Mouse (Mus musculus) neural tube, embryonic 15.5 days (tissue): ENCODE measurements around the gene Bbof1. TPM values are rescaled to one million over a fixed set of nuclear protein-coding genes. Genes with fewer than 3 reads are reported as not detected.

Experiments
- ATAC-seq: fragments of 200-750 bp; cut with Nextera tagmentation; 2 replicates; pipeline ENCODE4 v1.8.0; 2017; ENCODE audit warnings: mild to moderate bottlenecking, moderate TSS enrichment, moderate library complexity; ENCODE audit not compliant: low FRiP score
- H3K27ac ChIP-seq: fragments of 300-500 bp; sonication (generic); replicated peaks from 2 replicates; pipeline ENCODE4 v1.5.1; 2015; ENCODE audit warnings: mild to moderate bottlenecking, inconsistent platforms
- H3K27me3 ChIP-seq: fragments of 300-500 bp; sonication (generic); replicated peaks from 2 replicates; pipeline ENCODE4 v1.6.1; 2015; ENCODE audit warnings: inconsistent platforms
- H3K36me3 ChIP-seq: fragments of 300-500 bp; sonication (generic); 2 replicates; pipeline ENCODE4 v1.6.1; 2015; ENCODE audit warnings: inconsistent platforms
- H3K4me1 ChIP-seq: fragments of 300-500 bp; sonication (generic); 2 replicates; pipeline ENCODE4 v1.6.1; 2015; ENCODE audit warnings: inconsistent platforms
- H3K4me2 ChIP-seq: fragments of 300-500 bp; sonication (generic); 2 replicates; pipeline ENCODE4 v1.6.1; 2015; ENCODE audit warnings: inconsistent platforms, mild to moderate bottlenecking, moderate library complexity
- H3K4me3 ChIP-seq: fragments of 300-500 bp; sonication (generic); replicated peaks from 2 replicates; pipeline ENCODE4 v1.5.1; 2015; ENCODE audit warnings: mild to moderate bottlenecking, inconsistent platforms
- H3K9ac ChIP-seq: fragments of 300-500 bp; sonication (generic); replicated peaks from 2 replicates; pipeline ENCODE4 v1.6.1; 2015; ENCODE audit warnings: mild to moderate bottlenecking, inconsistent platforms
- H3K9me3 ChIP-seq: fragments of 300-500 bp; sonication (generic); replicated peaks from 2 replicates; pipeline ENCODE4 v1.6.1; 2016; ENCODE audit warnings: inconsistent platforms
- WGBS: fragments of 180-500 bp; shearing (Covaris S2); methylation state at CpG from one replicate; pipeline ENCODE4 v1.1.7; 2015; ENCODE audit warnings: mixed read lengths; 5-methylcytosine and 5-hydroxymethylcytosine counted together
- polyA plus RNA-seq: library from polyadenylated mRNA; unstranded; fragments of >200 nt; fragmentation: Nextera tagmentation; extraction: Ambion mirVana; gene quantifications from 2 replicates; pipeline ENCODE4 v1.2.1, GENCODE M21; 2015

The Bbof1 gene
- polyA plus RNA-seq, 1 experiment from 2014 or later = 5.0 TPM

DNA sequence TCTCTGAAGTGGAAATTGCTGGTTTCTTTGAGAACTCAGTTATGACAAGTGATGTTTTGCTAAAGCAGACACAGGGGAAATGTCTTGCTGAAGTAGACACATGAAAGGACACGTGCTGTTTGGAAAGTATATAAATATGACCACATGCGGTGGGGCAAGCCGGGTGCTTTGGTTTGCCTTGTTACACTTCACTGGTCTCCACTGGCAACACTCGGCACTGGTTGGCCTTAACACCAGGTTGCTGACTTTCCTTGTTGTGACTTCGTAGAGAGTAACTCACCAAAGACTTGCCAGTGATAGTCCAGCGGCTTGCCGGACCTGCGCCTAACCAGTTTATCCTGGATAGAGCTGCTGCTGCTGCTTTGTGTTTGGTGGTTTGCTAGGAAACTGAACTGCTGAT, 20.8 kb upstream of the Bbof1 start:
- H3K27ac ChIP-seq = no peak overlapping the region
- H3K4me2 ChIP-seq = no peak overlapping the region
- no peak overlapping the region for H3K9ac ChIP-seq
- no peaks in the 10 kb centered on the region for H3K4me1 ChIP-seq
- peaks cover 6% of the 10 kb centered on the region for H3K36me3 ChIP-seq
- WGBS = 85% methylated on average over 8 of the region's 8 CpGs
- H3K9me3 ChIP-seq = no peaks in the 10 kb centered on the region
- no peak overlapping the region for H3K4me3 ChIP-seq
- ATAC-seq = no peak
- no peaks in the 10 kb centered on the region for H3K27me3 ChIP-seq

DNA sequence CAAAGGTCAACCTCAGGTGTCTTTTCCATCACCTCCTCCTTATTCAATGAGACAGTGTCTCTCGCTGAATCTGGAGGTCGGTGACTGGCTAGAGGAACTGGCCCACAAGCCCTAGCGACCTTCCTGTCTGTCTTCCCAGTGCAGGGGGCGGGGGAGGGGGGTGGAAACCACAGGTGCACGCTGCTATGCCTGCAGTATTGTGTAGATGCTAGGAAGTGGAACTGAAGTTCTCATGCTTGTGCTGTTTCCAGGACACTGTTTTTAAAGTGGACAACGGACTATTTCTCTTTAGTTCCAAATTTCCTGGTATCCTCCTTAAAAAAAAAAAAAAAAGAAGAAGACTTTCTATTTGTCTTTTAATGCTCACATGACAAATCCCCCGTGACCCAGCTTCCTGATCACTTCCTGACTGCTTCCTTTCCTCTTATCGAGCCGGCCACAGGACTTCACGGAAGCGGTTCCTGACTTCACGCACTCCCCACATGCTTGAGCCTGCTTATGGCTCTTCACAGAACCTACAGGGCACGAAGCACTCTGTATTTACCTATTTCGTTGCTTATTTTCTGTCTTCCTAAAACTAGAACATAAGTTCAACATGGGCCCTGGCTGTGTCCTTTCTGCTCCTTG, 20.0 kb upstream of the Bbof1 start:
- Histone ChIP-seq H3K4me2 (no peak overlapping the region), H3K27ac (no peak overlapping the region), H3K4me3 (no peak overlapping the region), H3K9me3 (no peaks in the 10 kb centered on the region), H3K9ac (no peak overlapping the region), H3K36me3 (peaks cover 6% of the 10 kb centered on the region), H3K27me3 (no peaks in the 10 kb centered on the region), H3K4me1 (no peaks in the 10 kb centered on the region)
- 78% methylated on average over 14 of the region's 14 CpGs for WGBS
- no peak for ATAC-seq

DNA sequence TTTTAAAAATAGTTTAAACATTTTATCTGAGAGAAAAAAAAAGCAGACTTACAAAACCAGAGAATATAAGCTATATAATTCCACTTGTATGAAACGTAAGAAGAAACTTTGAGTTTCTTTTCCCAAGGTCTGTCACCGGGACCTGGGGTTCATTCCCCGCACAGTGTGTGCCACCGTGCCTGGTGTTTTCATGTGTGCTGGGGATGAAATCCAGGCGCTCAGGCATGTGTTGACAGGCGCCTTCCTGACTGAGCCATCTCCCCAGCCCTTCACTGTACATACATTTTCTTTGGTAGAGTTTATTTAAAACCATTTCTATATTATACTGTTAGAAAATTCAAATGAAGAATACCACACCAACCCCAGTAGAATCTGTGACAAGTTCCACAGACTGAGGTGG, 18.5 kb upstream of the Bbof1 start:
- H3K27me3 ChIP-seq = no peaks in the 10 kb centered on the region
- no peak overlapping the region for H3K4me3 ChIP-seq
- no peaks in the 10 kb centered on the region; the same call in 1 of the 2 replicates for H3K36me3 ChIP-seq
- WGBS = 94% methylated on average over 6 of the region's 6 CpGs
- H3K9me3 ChIP-seq = no peaks in the 10 kb centered on the region
- no peak for ATAC-seq
- H3K4me1 ChIP-seq = no peaks in the 10 kb centered on the region
- H3K27ac ChIP-seq = no peak overlapping the region
- no peak overlapping the region for H3K9ac ChIP-seq
- no peak overlapping the region for H3K4me2 ChIP-seq

DNA sequence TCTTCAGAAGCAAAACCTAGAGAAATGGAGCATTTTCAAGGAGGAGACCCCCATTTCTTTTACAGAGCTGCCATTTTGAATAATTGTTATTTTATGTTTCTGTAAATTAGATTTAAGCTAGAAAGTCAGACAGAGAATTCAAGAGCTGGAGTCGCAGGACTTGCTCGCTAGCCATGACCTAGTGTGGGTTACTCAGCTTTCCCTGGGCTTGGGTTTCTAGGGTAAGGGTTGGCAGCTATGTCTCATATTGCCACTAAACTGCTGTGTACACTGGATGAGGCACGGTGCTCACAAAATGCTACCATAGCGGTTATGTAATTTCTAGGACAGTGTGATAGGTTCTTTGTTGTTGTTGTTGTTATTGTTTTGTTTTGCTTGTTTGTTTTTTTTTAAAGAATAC, 16.2 kb upstream of the Bbof1 start:
- no peak overlapping the region for H3K27ac ChIP-seq
- H3K36me3 ChIP-seq = no peaks in the 10 kb centered on the region; the same call in 1 of the 2 replicates
- H3K9ac ChIP-seq = no peak overlapping the region
- WGBS = 96% methylated on average over 4 of the region's 4 CpGs
- no peak overlapping the region for H3K4me3 ChIP-seq
- no peaks in the 10 kb centered on the region for H3K27me3 ChIP-seq
- no peaks in the 10 kb centered on the region for H3K4me1 ChIP-seq
- H3K9me3 ChIP-seq = no peaks in the 10 kb centered on the region
- H3K4me2 ChIP-seq = no peak overlapping the region
- ATAC-seq = no peak

DNA sequence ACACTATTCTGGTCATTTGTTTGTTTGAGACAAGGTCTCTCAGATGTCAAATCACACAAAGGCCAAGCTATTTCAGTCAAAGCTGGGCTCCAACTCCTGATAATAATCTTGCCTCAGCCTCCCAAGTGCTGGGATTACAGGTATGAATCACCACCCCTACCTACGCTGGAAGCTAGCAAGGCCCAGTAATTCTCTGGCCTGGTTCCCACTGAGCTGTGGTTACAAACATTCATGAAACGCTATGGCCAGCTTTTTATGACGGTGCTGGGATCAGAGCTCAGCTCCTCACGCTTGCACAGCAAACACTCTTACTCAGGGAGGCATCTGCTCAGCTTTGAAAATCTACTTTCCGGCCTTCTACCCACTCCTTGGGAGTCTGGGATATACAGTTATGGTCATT, 15.0 kb upstream of the Bbof1 start:
- no peaks in the 10 kb centered on the region; the same call in 1 of the 2 replicates for H3K36me3 ChIP-seq
- no peaks in the 10 kb centered on the region for H3K27me3 ChIP-seq
- no peak overlapping the region for H3K27ac ChIP-seq
- H3K9ac ChIP-seq = no peak overlapping the region
- no peak for ATAC-seq
- 92% methylated on average over 5 of the region's 5 CpGs for WGBS
- H3K4me1 ChIP-seq = no peaks in the 10 kb centered on the region
- no peaks in the 10 kb centered on the region for H3K9me3 ChIP-seq
- H3K4me3 ChIP-seq = no peak overlapping the region
- H3K4me2 ChIP-seq = no peak overlapping the region

DNA sequence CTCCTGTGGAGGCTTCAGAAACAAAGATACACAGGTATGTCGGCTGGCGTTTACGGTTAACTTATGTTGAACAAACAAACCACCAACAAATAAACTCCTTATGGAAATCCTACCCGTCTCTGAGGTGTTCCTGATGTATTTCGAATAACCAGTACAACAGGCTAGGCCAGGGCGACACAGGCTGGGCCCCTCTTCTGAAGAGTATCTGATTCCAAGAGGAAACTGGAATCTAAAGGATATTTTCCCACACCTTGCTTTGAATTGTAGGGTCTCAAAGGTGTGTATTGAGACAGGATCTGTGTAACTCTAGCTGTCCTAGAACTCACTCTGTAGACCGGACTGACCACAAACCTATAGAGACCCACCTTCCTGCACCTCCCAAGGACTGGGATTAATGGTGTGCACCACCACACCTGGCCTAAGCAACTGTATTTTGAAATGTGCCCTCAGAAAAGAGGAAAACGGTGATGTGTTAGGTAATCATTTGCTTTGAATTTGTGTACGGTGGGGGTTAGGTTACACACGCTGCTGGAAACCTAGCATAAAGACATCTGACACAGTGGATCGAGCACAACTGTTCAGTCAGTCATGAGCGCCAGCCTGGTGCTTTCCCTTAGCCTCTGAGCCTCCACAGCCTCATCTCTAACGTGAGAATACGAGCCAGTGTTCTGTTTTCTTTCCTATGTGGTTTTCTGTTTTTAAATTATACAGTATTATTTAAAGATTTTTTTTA, 11.8 kb upstream of the Bbof1 start:
- WGBS = 91% methylated on average over 14 of the region's 14 CpGs
- H3K36me3 ChIP-seq = no peaks in the 10 kb centered on the region; the same call in 1 of the 2 replicates
- no peak overlapping the region for H3K4me2 ChIP-seq
- no peak overlapping the region for H3K27ac ChIP-seq
- no peaks in the 10 kb centered on the region for H3K4me1 ChIP-seq
- no peaks in the 10 kb centered on the region for H3K27me3 ChIP-seq
- H3K4me3 ChIP-seq = no peak overlapping the region
- no peak for ATAC-seq
- no peaks in the 10 kb centered on the region for H3K9me3 ChIP-seq
- H3K9ac ChIP-seq = no peak overlapping the region

DNA sequence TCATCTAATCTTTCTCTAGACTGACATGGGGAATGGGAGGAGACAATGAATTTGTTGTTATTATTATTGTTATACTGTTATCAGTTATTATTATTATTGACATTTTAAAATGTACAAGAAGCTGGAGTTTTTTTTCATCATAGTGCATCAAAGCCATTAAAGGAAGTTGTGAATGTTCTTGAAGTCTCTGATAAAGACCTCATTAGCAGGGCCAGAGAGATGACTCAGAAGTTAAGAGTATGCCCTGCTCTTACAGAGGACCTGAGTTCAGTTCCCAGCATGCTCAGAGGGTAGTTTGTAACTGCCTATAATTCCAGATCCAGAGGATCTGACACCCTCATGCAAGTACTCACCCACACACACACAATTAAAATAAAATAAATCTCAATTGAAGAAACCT, 11.2 kb upstream of the Bbof1 start:
- Histone ChIP-seq H3K4me2 (no peak overlapping the region), H3K36me3 (no peaks in the 10 kb centered on the region; the same call in 1 of the 2 replicates), H3K27me3 (no peaks in the 10 kb centered on the region), H3K4me3 (no peak overlapping the region), H3K27ac (no peak overlapping the region), H3K4me1 (no peaks in the 10 kb centered on the region), H3K9me3 (no peaks in the 10 kb centered on the region), H3K9ac (no peak overlapping the region)
- ATAC-seq = no peak

DNA sequence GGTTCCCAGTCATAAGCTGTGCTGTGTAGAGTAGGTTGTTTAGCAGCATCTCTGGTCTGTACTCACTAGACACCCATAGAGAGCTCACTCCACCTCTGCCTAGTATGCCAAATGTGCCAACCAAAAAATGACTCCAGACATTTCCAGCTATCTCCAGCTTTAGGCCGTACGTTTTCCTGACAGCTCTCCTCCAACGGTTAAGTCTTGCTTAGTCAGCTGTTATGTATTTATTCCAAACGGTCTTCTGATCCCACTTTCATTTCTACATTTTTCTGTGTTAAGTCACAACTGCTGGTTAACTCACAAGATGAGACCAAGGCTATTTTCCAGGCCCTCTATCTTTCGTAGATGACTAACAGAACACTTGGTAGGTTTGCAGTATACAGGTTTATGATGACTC, 10.2 kb upstream of the Bbof1 start:
- Histone ChIP-seq H3K4me1 (no peaks in the 10 kb centered on the region), H3K9me3 (no peaks in the 10 kb centered on the region), H3K4me2 (no peak overlapping the region), H3K36me3 (no peaks in the 10 kb centered on the region; the same call in 1 of the 2 replicates), H3K27ac (no peak overlapping the region), H3K9ac (no peak overlapping the region), H3K27me3 (no peaks in the 10 kb centered on the region), H3K4me3 (no peak overlapping the region)
- 80% methylated on average over 5 of the region's 5 CpGs for WGBS
- no peak for ATAC-seq

DNA sequence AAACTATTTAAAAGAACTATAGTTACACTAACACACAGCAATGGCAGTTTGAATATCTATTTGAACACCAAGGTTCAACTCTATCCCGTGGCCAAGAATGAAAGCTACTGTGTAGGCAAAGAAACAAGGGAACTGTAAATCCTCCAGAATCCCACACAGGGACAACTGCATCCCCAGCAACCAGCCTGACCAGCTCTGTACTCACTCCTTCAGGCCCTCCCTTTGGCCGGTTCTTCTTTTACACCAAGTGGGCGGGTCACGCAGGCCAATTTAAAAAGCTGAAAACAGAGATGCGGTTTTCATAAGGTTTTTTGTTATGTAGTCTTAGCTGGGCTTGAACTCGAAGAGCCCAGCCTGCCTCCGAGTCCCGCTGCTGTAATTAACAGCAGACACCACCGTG, 9.7 kb upstream of the Bbof1 start:
- no peak overlapping the region for H3K4me2 ChIP-seq
- H3K27me3 ChIP-seq = no peaks in the 10 kb centered on the region
- 81% methylated on average over 9 of the region's 9 CpGs for WGBS
- H3K9me3 ChIP-seq = no peaks in the 10 kb centered on the region
- no peak overlapping the region for H3K9ac ChIP-seq
- no peaks in the 10 kb centered on the region; the same call in 1 of the 2 replicates for H3K36me3 ChIP-seq
- no peaks in the 10 kb centered on the region for H3K4me1 ChIP-seq
- no peak overlapping the region for H3K4me3 ChIP-seq
- ATAC-seq = no peak
- no peak overlapping the region for H3K27ac ChIP-seq

DNA sequence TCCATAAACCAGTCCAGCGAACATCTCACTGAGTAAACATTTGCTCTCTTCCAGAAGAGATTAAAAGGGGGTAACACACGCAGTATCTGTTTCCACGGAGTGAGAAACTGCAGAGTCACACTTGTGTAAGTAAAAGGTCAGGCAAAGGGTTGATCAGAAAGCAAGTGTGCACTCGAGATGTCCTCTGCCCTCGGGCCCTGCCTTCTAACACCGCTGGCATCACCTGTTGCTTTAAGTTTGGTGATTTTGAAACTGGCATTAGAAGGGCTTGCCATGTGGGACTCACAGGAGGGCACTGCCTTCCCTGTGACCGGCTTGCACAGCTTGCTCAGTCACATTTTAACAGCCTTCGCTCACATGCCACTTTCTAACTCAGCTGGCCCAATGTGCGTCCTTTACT, 9.2 kb upstream of the Bbof1 start:
- H3K9ac ChIP-seq = no peak overlapping the region
- no peaks in the 10 kb centered on the region for H3K4me1 ChIP-seq
- no peaks in the 10 kb centered on the region; the same call in 1 of the 2 replicates for H3K36me3 ChIP-seq
- no peaks in the 10 kb centered on the region for H3K27me3 ChIP-seq
- H3K4me2 ChIP-seq = no peak overlapping the region
- 85% methylated on average over 9 of the region's 9 CpGs for WGBS
- ATAC-seq = no peak
- no peak overlapping the region for H3K4me3 ChIP-seq
- no peaks in the 10 kb centered on the region for H3K9me3 ChIP-seq
- H3K27ac ChIP-seq = no peak overlapping the region

DNA sequence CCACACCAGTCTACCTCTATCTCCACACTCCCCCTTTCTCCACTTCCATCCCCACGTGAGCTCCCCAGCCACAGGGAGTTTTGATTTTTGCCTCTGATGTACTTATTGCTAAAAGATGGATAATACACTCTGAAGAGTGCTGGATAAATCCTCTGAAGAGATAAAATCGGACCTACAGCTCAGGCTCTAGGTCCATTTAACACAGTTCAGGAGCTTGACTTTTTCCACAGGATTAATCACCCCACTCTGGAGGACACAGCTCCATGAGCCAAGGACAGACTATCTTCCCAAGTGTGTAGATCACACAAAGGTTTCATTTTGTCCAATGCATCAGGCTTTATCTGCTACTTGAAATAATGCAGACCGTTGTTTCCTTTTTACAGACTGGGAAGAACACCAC, 8.8 kb upstream of the Bbof1 start:
- no peaks in the 10 kb centered on the region for H3K4me1 ChIP-seq
- H3K27ac ChIP-seq = no peak overlapping the region
- no peak for ATAC-seq
- H3K36me3 ChIP-seq = no peaks in the 10 kb centered on the region; the same call in 1 of the 2 replicates
- no peak overlapping the region for H3K4me2 ChIP-seq
- no peaks in the 10 kb centered on the region for H3K9me3 ChIP-seq
- no peaks in the 10 kb centered on the region for H3K27me3 ChIP-seq
- no peak overlapping the region for H3K4me3 ChIP-seq
- no peak overlapping the region for H3K9ac ChIP-seq
- 85% methylated on average over 3 of the region's 3 CpGs for WGBS

DNA sequence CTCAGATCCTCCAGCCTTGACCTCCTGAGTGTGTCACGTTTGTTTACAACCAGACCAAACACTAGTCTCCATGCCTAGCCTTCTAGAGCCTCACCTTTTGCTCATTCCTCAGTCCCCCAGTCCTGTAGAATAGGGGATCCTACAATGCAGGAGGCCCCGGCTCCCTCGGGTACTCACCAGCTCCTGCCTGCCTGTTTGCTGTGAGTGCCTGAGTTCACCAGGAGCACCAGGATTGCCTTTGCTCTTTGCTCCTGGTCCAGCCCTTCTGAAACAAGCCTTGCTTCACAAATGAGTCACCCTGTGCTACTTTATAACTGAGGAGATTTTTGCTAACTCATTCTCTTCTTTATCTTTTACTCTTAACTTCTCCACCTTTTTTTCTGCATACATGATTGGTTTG, 8.2 kb upstream of the Bbof1 start:
- Histone ChIP-seq H3K4me3 (no peak overlapping the region), H3K4me2 (no peak overlapping the region), H3K9me3 (no peaks in the 10 kb centered on the region), H3K36me3 (no peaks in the 10 kb centered on the region; the same call in 1 of the 2 replicates), H3K4me1 (no peaks in the 10 kb centered on the region), H3K27me3 (no peaks in the 10 kb centered on the region), H3K9ac (no peak overlapping the region), H3K27ac (no peak overlapping the region)
- ATAC-seq = no peak
- 65% methylated on average over 3 of the region's 3 CpGs for WGBS
